Mouse (Mus musculus): ENCODE data around the gene Mapkapk5. TPM values are rescaled to one million over a fixed set of nuclear protein-coding genes. Genes with fewer than 3 reads are reported as not detected.

Mapkapk5 gene
- 40.3 and 47.4 TPM in 2 replicates for polyA plus RNA-seq (2011; ENCODE audit: insufficient read depth, insufficient read length, low replicate concordance, missing spikeins)

GRCm38 (mm10) chr5:121545793-121546529 lies at the start of gene Mapkapk5:
Gene Mapkapk5, minus strand, starts transcription at chr5:121545905.
- TF ChIP-seq POLR2A (IDR thresholded peaks at IDR 0.05; ENCODE audit: borderline replicate concordance, control insufficient read depth, low read depth, low read length) (peak; percentile 51; the same call in 1 of the 2 replicates), CTCF (IDR thresholded peaks at IDR 0.05; ENCODE audit: control insufficient read depth, insufficient read depth, low read length) (no peak)
- Histone ChIP-seq H3K27ac (ENCODE audit: control insufficient read depth, insufficient read depth, low read depth, low read length, poor library complexity) (peak within 1 kb of the TSS; percentile 96), H3K4me1 (ENCODE audit: control insufficient read depth, insufficient read depth, low read length) (no peaks in the 10 kb centered on the region; the same call in 1 of the 2 replicates), H3K4me3 (replicated peaks; ENCODE audit: control insufficient read depth, low read depth, low read length) (peak within 1 kb of the TSS; percentile 73)
- under 1% methylated on average over 55 of the region's 55 CpGs for WGBS

- Histone ChIP-seq H3K4me1 (ENCODE audit: control insufficient read depth, insufficient read depth, low read length) (peaks cover 17% of the 10 kb centered on the region), H3K27ac (ENCODE audit: control insufficient read depth, insufficient read depth, low read depth, low read length, poor library complexity) (no peak overlapping the region), H3K4me3 (replicated peaks; ENCODE audit: control insufficient read depth, low read depth, low read length) (no peak overlapping the region)
- WGBS, result 40% methylated on average over 6 of the region's 6 CpGs
- TF ChIP-seq CTCF (IDR thresholded peaks at IDR 0.05; ENCODE audit: control insufficient read depth, insufficient read depth, low read length) (no peak), POLR2A (IDR thresholded peaks at IDR 0.05; ENCODE audit: borderline replicate concordance, control insufficient read depth, low read depth, low read length) (no peak)
Measured at GRCm38 (mm10) chr5:121594714-121595313, 49.1 kb upstream of the Mapkapk5 start.

- WGBS, result under 1% methylated on average over 47 of the region's 47 CpGs
- TF ChIP-seq POLR2A (IDR thresholded peaks at IDR 0.05; ENCODE audit: borderline replicate concordance, control insufficient read depth, low read depth, low read length), result peak; percentile 94
- TF ChIP-seq CTCF (IDR thresholded peaks at IDR 0.05; ENCODE audit: control insufficient read depth, insufficient read depth, low read length), result no peak
- H3K4me3 ChIP-seq (replicated peaks; ENCODE audit: control insufficient read depth, low read depth, low read length), result peak within 1 kb of the TSS; percentile 76
- peaks cover 18% of the 10 kb centered on the region for H3K4me1 ChIP-seq (ENCODE audit: control insufficient read depth, insufficient read depth, low read length)
- H3K27ac ChIP-seq (ENCODE audit: control insufficient read depth, insufficient read depth, low read depth, low read length, poor library complexity), result peak within 1 kb of the TSS; percentile 67
Measured at GRCm38 (mm10) chr5:121593451-121594401, 48.0 kb upstream of the Mapkapk5 start, which contains the start of gene Aldh2. Gene Aldh2, minus strand, starts transcription at chr5:121593824.

GRCm38 (mm10) chr5:121592816-121593407 lies 47.2 kb upstream of the Mapkapk5 start:
- peaks cover 16% of the 10 kb centered on the region for H3K4me1 ChIP-seq (ENCODE audit: control insufficient read depth, insufficient read depth, low read length)
- peak overlapping the region; percentile 67 for H3K27ac ChIP-seq (ENCODE audit: control insufficient read depth, insufficient read depth, low read depth, low read length, poor library complexity)
- WGBS, result 2% methylated on average over 33 of the region's 33 CpGs

GRCm38 (mm10) chr5:121592064-121592815 lies 46.5 kb upstream of the Mapkapk5 start:
- peaks cover 15% of the 10 kb centered on the region for H3K4me1 ChIP-seq (ENCODE audit: control insufficient read depth, insufficient read depth, low read length)
- H3K27ac ChIP-seq (ENCODE audit: control insufficient read depth, insufficient read depth, low read depth, low read length, poor library complexity), result peak overlapping the region; percentile 83; the same call in 1 of the 2 replicates
- peak overlapping the region; percentile 76 for H3K4me3 ChIP-seq (replicated peaks; ENCODE audit: control insufficient read depth, low read depth, low read length)
- 23% methylated on average over 11 of the region's 11 CpGs for WGBS
- TF ChIP-seq POLR2A (IDR thresholded peaks at IDR 0.05; ENCODE audit: borderline replicate concordance, control insufficient read depth, low read depth, low read length) (no peak), CTCF (IDR thresholded peaks at IDR 0.05; ENCODE audit: control insufficient read depth, insufficient read depth, low read length) (no peak)

More at GRCm38 (mm10) chr5:121592816-121593407, 47.2 kb upstream of the Mapkapk5 start:
- peak overlapping the region; percentile 76 for H3K4me3 ChIP-seq (replicated peaks; ENCODE audit: control insufficient read depth, low read depth, low read length)
- TF ChIP-seq CTCF (IDR thresholded peaks at IDR 0.05; ENCODE audit: control insufficient read depth, insufficient read depth, low read length), result no peak
- no peak for TF ChIP-seq POLR2A (IDR thresholded peaks at IDR 0.05; ENCODE audit: borderline replicate concordance, control insufficient read depth, low read depth, low read length)

- Histone ChIP-seq H3K4me3 (replicated peaks; ENCODE audit: control insufficient read depth, low read depth, low read length) (peak overlapping the region; percentile 38), H3K4me1 (ENCODE audit: control insufficient read depth, insufficient read depth, low read length) (peaks cover 12% of the 10 kb centered on the region), H3K27ac (ENCODE audit: control insufficient read depth, insufficient read depth, low read depth, low read length, poor library complexity) (peak overlapping the region; percentile 83)
- TF ChIP-seq POLR2A (IDR thresholded peaks at IDR 0.05; ENCODE audit: borderline replicate concordance, control insufficient read depth, low read depth, low read length) (no peak), CTCF (IDR thresholded peaks at IDR 0.05; ENCODE audit: control insufficient read depth, insufficient read depth, low read length) (no peak)
- 14% methylated on average over 11 of the region's 11 CpGs for WGBS
Measured at GRCm38 (mm10) chr5:121591417-121592063, 45.8 kb upstream of the Mapkapk5 start.
